Comparison of ENCODE assay signal across 26 mouse cellular contexts in the genomic region with DNA sequence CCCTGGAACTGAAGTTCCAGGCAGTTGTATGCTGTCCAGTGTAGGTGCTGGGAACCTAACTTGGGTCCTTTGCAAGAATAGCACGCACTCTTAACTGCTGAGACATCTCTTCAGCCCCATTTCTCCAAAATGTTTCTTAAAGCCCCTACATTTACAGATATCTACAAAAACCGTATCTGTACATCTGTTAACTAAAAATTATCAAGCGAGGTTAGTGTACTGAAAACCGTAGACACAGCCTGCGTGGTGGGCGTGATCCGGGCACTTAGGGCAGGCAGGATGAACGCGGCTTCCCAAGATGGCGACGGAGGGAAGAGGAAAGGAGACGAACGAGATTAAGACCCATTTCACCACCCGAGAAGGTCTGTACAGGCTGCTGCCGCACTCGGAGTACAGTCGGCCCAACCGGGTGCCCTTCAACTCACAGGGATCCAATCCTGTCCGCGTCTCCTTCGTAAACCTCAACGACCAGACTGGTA. TPM values are rescaled to one million over a fixed set of nuclear protein-coding genes. Genes with fewer than 3 reads are reported as not detected.
"Had no signal": no experiment of that assay in that cellular context is flagged by ENCODE, and none has a peak within 500 bp of the region (broad histone marks: within the 10 kb centered on the region; RNA-seq: fewer than 3 reads in every experiment).

A gene (plus strand): TSS at position 51 of the 479 bp plus-strand sequence.

- H3K4me3 ChIP-seq: midbrain, embryonic 10.5 days; midbrain, embryonic 12.5 days; myocyte; neural tube, embryonic 13.5 days; neural tube, embryonic 15.5 days had no signal

- H3K27me3 ChIP-seq: midbrain, embryonic 12.5 days; neural tube, embryonic 13.5 days; neural tube, embryonic 15.5 days had no signal

- H3K36me3 ChIP-seq: midbrain, embryonic 10.5 days; midbrain, embryonic 12.5 days; neural tube, embryonic 13.5 days; neural tube, embryonic 15.5 days had no signal

- DNase-seq: lung, adult 18-20 months; lung, embryonic 14.5 days; lung, postnatal 10 days; lung, postnatal 4 days; midbrain, embryonic 14.5 days; retina, postnatal 1 day; right cerebral cortex, adult 18-20 months; right cerebral cortex, postnatal 25 days; right cerebral cortex, postnatal 4 days; spleen, adult 18-20 months; thymus, adult 2 months; thymus, postnatal 25 days; thymus, postnatal 4 days had no signal

- ATAC-seq: midbrain, embryonic 16.5 days had no signal

- H3K9ac ChIP-seq: lung, embryonic 14.5 days; midbrain, embryonic 12.5 days; neural tube, embryonic 13.5 days; neural tube, embryonic 15.5 days had no signal

- H3K4me1 ChIP-seq: midbrain, embryonic 10.5 days; midbrain, embryonic 12.5 days; neural tube, embryonic 13.5 days; neural tube, embryonic 15.5 days had no signal

- H3K9me3 ChIP-seq: neural tube, embryonic 13.5 days; neural tube, embryonic 15.5 days had no signal

- H3K27ac ChIP-seq: midbrain, embryonic 10.5 days; midbrain, embryonic 12.5 days; neural tube, embryonic 13.5 days; neural tube, embryonic 15.5 days had no signal

- H3K4me2 ChIP-seq: lung, embryonic 14.5 days; midbrain, embryonic 12.5 days; neural tube, embryonic 13.5 days; neural tube, embryonic 15.5 days had no signal

RNA-seq across cellular contexts. Expression of the gene that starts here (rescaled TPM):
- polyA plus RNA-seq: liver, embryonic 16.5 days; lung, embryonic 14.5 days; lung, embryonic 16.5 days; midbrain, embryonic 10.5 days; midbrain, embryonic 12.5 days; midbrain, embryonic 14.5 days; midbrain, embryonic 16.5 days; myocyte; neural tube, embryonic 11.5 days; neural tube, embryonic 13.5 days; neural tube, embryonic 15.5 days; small intestine, adult 2 months; stomach, embryonic 14.5 days; stomach, embryonic 16.5 days; thymus, adult 2 months; urinary bladder, adult 2 months had no signal
